ENCODE assay signal across 13 mouse cellular contexts in genomic region chr6:129581274-129581673, GRCm38 (mm10). TPM values are rescaled to one million over a fixed set of nuclear protein-coding genes. Genes with fewer than 3 reads are reported as not detected.
DNase-seq lines count a peak whose midpoint lies in the region; ATAC-seq and TF ChIP-seq lines count a peak whose summit lies in the region.
"Had no signal": no experiment of that assay in that cellular context is flagged by ENCODE, and none has a peak within 500 bp of the region (broad histone marks: within the 10 kb centered on the region; RNA-seq: fewer than 3 reads in every experiment).

No protein-coding gene starts in this region.

- WGBS in kidney, adult 2 months, result 55% methylated on average over 4 of the region's 4 CpGs

- DNase-seq in kidney, adult 2 months, result peak; percentile 16
- DNase-seq in kidney, postnatal 14 days, result no peak
- peak; percentile 19 to 25 for DNase-seq in spleen, postnatal 36 days (ENCODE audit: low spot score in 2 of 2)
- DNase-seq in spleen, adult 12 weeks (ENCODE audit: low spot score), result no peak
- DNase-seq in adipocyte (ENCODE audit: low spot score), result peak; percentile 56
- no peak for DNase-seq in left cerebral cortex, postnatal 36 days (ENCODE audit: low spot score in 2 of 2)

- TF ChIP-seq POLR2A in kidney, adult 2 months (IDR thresholded peaks at IDR 0.05; ENCODE audit: low read depth, low read length), result no peak

- intact Hi-C loops in left cerebral cortex, postnatal 36 days (cut with DNase I), result no loop called here

- no peak for TF ChIP-seq CTCF in kidney, adult 2 months (conservative IDR thresholded peaks at IDR 0.05; ENCODE audit: insufficient read depth, insufficient read length, low read depth, low read length)

- H3K4me1 ChIP-seq in kidney, adult 2 months (ENCODE audit: control insufficient read depth, insufficient read depth, low read length), result no peaks in the 10 kb centered on the region
- H3K4me1 ChIP-seq: embryonic facial prominence, embryonic 13.5 days; heart, embryonic 13.5 days; kidney, embryonic 15.5 days; lung, embryonic 15.5 days had no signal

- no peaks in the 10 kb centered on the region for H3K27me3 ChIP-seq in kidney, adult 2 months (replicated peaks; ENCODE audit: control insufficient read depth, insufficient read depth, low read length)
- H3K27me3 ChIP-seq: embryonic facial prominence, embryonic 13.5 days; heart, embryonic 13.5 days; kidney, embryonic 15.5 days; lung, embryonic 15.5 days had no signal

- no peak overlapping the region for H3K27ac ChIP-seq in kidney, adult 2 months (ENCODE audit: insufficient read depth, low read depth, low read length)
- H3K27ac ChIP-seq: embryonic facial prominence, embryonic 13.5 days; heart, embryonic 13.5 days; kidney, embryonic 15.5 days; lung, embryonic 15.5 days had no signal

- no peak for ATAC-seq in cerebellum, adult (ENCODE audit: insufficient number of reproducible peaks, low FRiP score, low TSS enrichment)

- H3K4me3 ChIP-seq in kidney, adult 2 months (ENCODE audit: insufficient read depth, low read depth, low read length), result no peak overlapping the region
- H3K4me3 ChIP-seq: embryonic facial prominence, embryonic 13.5 days; heart, embryonic 13.5 days; kidney, embryonic 15.5 days; lung, embryonic 15.5 days; myocyte had no signal

- no peaks in the 10 kb centered on the region for H3K36me3 ChIP-seq in kidney, adult 2 months (ENCODE audit: control insufficient read depth, insufficient read depth, low read length)
- H3K36me3 ChIP-seq: embryonic facial prominence, embryonic 13.5 days; heart, embryonic 13.5 days; kidney, embryonic 15.5 days; lung, embryonic 15.5 days had no signal

RNA-seq across cellular contexts. Expression of gene Klre1, which starts 3.6 kb away (rescaled TPM):
- 0.30 TPM in 1 of 2 replicates, not detected in the other for polyA plus RNA-seq in kidney, adult 2 months (2012; rRNA removed)
- not detected for total RNA-seq in left cerebral cortex, postnatal 36 days (2021)
- polyA plus RNA-seq: embryonic facial prominence, embryonic 13.5 days; heart, embryonic 13.5 days; kidney, embryonic 15.5 days; lung, embryonic 15.5 days; myocyte had no signal

RNA-seq across cellular contexts. Expression of gene Klrd1, which starts 10.3 kb away (rescaled TPM):
- 0.72 TPM in 1 of 2 replicates, not detected in the other for polyA plus RNA-seq in kidney, adult 2 months (2012; rRNA removed)
- total RNA-seq in left cerebral cortex, postnatal 36 days (2021), result 1 to 10 TPM in 1 of 2 experiments, not detected in 1; 1.1 TPM
- polyA plus RNA-seq: embryonic facial prominence, embryonic 13.5 days; heart, embryonic 13.5 days; kidney, embryonic 15.5 days; myocyte had no signal

RNA-seq across cellular contexts. Expression of gene Klrk1, which starts 42.4 kb away (rescaled TPM):
- polyA plus RNA-seq in kidney, adult 2 months (2012; rRNA removed), result 0.18 and 0.41 TPM in 2 replicates
- total RNA-seq in left cerebral cortex, postnatal 36 days (2021), result not detected
- polyA plus RNA-seq: frontal cortex, adult 2 months; heart, embryonic 13.5 days; kidney, embryonic 15.5 days; myocyte had no signal

RNA-seq across cellular contexts. Expression of gene Gabarapl1, which starts 48.3 kb away (rescaled TPM):
- 648 and 804 TPM in 2 replicates for polyA plus RNA-seq in kidney, adult 2 months (2012; rRNA removed)
- 100 to 1,000 TPM; 655 to 787 TPM for total RNA-seq in left cerebral cortex, postnatal 36 days (2021)

Comparison
In these comparisons a context has a peak if more than half of its experiments do, and no peak if none do; other contexts are left out.
1. DNase-seq: peak in kidney, adult 2 months (single experiment), spleen, postnatal 36 days (2 of 2) and adipocyte (single experiment); none in kidney, postnatal 14 days (single experiment), spleen, adult 12 weeks (single experiment) and left cerebral cortex, postnatal 36 days (0 of 2).